Mouse (Mus musculus): ENCODE measurements around the gene Mob3b.

Gene Mob3b

GRCm38 (mm10) chr4:34986647-34987046, 170.6 kb downstream of the Mob3b start:
- Histone ChIP-seq H3K36me3 (ENCODE audit: insufficient read depth, low read length) (no peaks in the 10 kb centered on the region), H3K4me1 (replicated peaks; ENCODE audit: low read depth, low read length) (peaks cover 6% of the 10 kb centered on the region; the same call in 1 of the 2 replicates), H3K9me3 (ENCODE audit: low read length) (no peaks in the 10 kb centered on the region), H3K4me3 (replicated peaks; ENCODE audit: low read length) (no peak overlapping the region), H3K27me3 (ENCODE audit: insufficient read depth, low read length) (no peaks in the 10 kb centered on the region)
- TF ChIP-seq CTCF (conservative IDR thresholded peaks at IDR 0.05; ENCODE audit: low read length) (no peak), NANOG (IDR thresholded peaks at IDR 0.05; ENCODE audit: borderline replicate concordance, low read length) (no peak), POU5F1 (IDR thresholded peaks at IDR 0.05; ENCODE audit: borderline replicate concordance, low read length) (no peak)

GRCm38 (mm10) chr4:34984377-34984776, 172.9 kb downstream of the Mob3b start:
- Histone ChIP-seq H3K4me1 (replicated peaks; ENCODE audit: low read depth, low read length) (peaks cover 8% of the 10 kb centered on the region; the same call in 1 of the 2 replicates), H3K36me3 (ENCODE audit: insufficient read depth, low read length) (no peaks in the 10 kb centered on the region), H3K9me3 (ENCODE audit: low read length) (no peaks in the 10 kb centered on the region), H3K27me3 (ENCODE audit: insufficient read depth, low read length) (no peaks in the 10 kb centered on the region), H3K4me3 (replicated peaks; ENCODE audit: low read length) (no peak overlapping the region)
- TF ChIP-seq CTCF (conservative IDR thresholded peaks at IDR 0.05; ENCODE audit: low read length) = no peak
- TF ChIP-seq POU5F1 (IDR thresholded peaks at IDR 0.05; ENCODE audit: borderline replicate concordance, low read length) = no peak
- no peak for TF ChIP-seq NANOG (IDR thresholded peaks at IDR 0.05; ENCODE audit: borderline replicate concordance, low read length)

DNA sequence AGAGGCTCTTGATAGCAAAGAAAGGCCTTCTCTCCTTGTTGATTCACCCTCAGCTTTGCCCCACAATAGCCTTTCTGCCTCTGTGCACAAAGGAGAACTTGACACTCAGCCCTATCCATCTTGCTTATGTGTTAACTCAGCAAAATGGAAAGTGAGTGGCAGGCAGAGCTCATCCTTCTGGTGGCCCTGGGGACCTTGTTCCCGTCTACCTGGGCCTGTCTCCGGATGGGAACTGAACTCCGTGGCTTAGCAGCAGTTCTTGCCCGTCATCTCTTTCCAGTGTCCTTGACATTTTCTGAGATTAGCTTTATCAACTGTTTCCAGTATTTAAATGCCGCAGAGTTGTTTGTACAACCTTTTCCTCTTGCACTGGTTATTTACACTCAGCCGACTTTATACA, 173.8 kb downstream of the Mob3b start:
- Histone ChIP-seq H3K27me3 (ENCODE audit: insufficient read depth, low read length) (no peaks in the 10 kb centered on the region), H3K4me1 (replicated peaks; ENCODE audit: low read depth, low read length) (peaks cover 8% of the 10 kb centered on the region; the same call in 1 of the 2 replicates), H3K36me3 (ENCODE audit: insufficient read depth, low read length) (no peaks in the 10 kb centered on the region), H3K4me3 (replicated peaks; ENCODE audit: low read length) (no peak overlapping the region), H3K9me3 (ENCODE audit: low read length) (no peaks in the 10 kb centered on the region)
- TF ChIP-seq POU5F1 (IDR thresholded peaks at IDR 0.05; ENCODE audit: borderline replicate concordance, low read length) (no peak), NANOG (IDR thresholded peaks at IDR 0.05; ENCODE audit: borderline replicate concordance, low read length) (no peak), CTCF (conservative IDR thresholded peaks at IDR 0.05; ENCODE audit: low read length) (no peak)

DNA sequence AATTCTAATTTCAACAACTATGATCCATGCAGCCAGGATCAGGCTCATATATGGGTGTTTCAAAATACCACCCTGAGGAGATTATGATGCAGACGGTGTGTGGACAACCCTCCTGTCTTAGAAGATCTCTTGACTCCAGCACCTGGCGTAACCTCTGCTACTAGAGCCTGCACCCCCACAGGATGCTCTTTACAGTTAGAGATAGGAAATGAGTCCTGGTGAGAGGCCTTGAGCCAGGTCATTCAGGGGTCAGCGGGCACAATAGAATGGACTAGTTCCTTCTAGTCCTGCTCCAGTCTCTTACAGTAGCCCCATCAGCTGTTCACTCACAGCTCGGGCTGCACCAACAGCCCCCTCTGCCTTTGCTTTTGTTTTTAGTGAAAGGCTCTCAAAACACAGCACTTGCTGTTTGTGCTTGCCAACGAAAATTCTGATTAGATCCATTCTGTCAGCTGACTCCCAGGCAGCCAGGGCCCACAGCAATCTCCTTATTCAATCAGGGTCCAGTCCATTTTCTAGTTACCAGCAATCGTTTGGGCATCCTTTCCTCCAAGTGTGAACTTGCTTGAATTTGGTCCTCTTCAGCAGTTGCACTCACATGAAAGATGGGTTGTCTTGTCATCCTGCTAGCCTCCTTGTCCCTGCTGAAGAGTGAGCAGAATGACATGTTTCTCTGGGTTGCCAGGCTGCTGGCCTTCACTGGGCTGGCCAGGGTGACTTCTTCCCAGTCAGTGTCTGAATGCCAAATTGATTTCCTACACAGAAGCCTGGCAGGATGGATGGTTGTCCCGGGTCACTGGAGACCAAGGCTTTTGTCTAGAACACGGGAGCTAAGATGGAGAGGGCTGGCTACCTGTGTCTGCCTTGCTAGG, 175.7 kb downstream of the Mob3b start:
- Histone ChIP-seq H3K9me3 (ENCODE audit: low read length) (no peaks in the 10 kb centered on the region), H3K4me1 (replicated peaks; ENCODE audit: low read depth, low read length) (peaks cover 8% of the 10 kb centered on the region; the same call in 1 of the 2 replicates), H3K27me3 (ENCODE audit: insufficient read depth, low read length) (no peaks in the 10 kb centered on the region), H3K4me3 (replicated peaks; ENCODE audit: low read length) (no peak overlapping the region), H3K36me3 (ENCODE audit: insufficient read depth, low read length) (no peaks in the 10 kb centered on the region)
- TF ChIP-seq POU5F1 (IDR thresholded peaks at IDR 0.05; ENCODE audit: borderline replicate concordance, low read length) = no peak
- TF ChIP-seq CTCF (conservative IDR thresholded peaks at IDR 0.05; ENCODE audit: low read length) = no peak
- no peak for TF ChIP-seq NANOG (IDR thresholded peaks at IDR 0.05; ENCODE audit: borderline replicate concordance, low read length)

- Histone ChIP-seq H3K36me3 (ENCODE audit: insufficient read depth, low read length) (no peaks in the 10 kb centered on the region), H3K4me3 (replicated peaks; ENCODE audit: low read length) (no peak overlapping the region), H3K9me3 (ENCODE audit: low read length) (no peaks in the 10 kb centered on the region), H3K4me1 (replicated peaks; ENCODE audit: low read depth, low read length) (peaks cover 8% of the 10 kb centered on the region; the same call in 1 of the 2 replicates), H3K27me3 (ENCODE audit: insufficient read depth, low read length) (no peaks in the 10 kb centered on the region)
- TF ChIP-seq NANOG (IDR thresholded peaks at IDR 0.05; ENCODE audit: borderline replicate concordance, low read length) = no peak
- no peak for TF ChIP-seq POU5F1 (IDR thresholded peaks at IDR 0.05; ENCODE audit: borderline replicate concordance, low read length)
- no peak for TF ChIP-seq CTCF (conservative IDR thresholded peaks at IDR 0.05; ENCODE audit: low read length)
Measured at GRCm38 (mm10) chr4:34980461-34981039, 176.7 kb downstream of the Mob3b start.

GRCm38 (mm10) chr4:34976916-34977702, 180.2 kb downstream of the Mob3b start:
- H3K27me3 ChIP-seq (ENCODE audit: insufficient read depth, low read length) = no peaks in the 10 kb centered on the region

DNA sequence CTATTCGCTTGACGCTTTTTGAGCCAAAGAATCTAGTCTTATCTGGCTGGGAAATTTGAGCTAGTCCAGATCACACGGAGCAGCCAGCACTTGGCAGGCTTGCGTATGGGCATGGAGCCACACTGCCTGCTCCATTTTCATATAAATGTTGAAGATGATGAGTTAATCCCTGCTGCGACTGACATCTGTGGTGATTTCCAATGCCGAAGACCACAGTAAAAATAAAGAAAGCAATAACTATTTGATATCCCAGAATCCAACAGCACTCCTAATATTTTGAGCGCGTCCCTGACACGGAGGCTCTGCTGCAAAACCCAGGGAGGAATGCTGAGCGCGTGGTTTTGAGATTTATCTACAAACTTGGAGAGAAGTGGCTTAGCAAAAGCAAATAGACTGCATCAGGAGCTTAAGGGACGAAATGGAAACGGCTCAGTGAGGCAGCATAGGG, 180.9 kb downstream of the Mob3b start:
- Histone ChIP-seq H3K27me3 (ENCODE audit: insufficient read depth, low read length) (no peaks in the 10 kb centered on the region), H3K4me1 (replicated peaks; ENCODE audit: low read depth, low read length) (0 out of 2 replicates have a peak, but pooled peaks cover 2% of the 10 kb centered on the region), H3K9me3 (ENCODE audit: low read length) (peaks cover 13% of the 10 kb centered on the region), H3K36me3 (ENCODE audit: insufficient read depth, low read length) (no peaks in the 10 kb centered on the region), H3K4me3 (replicated peaks; ENCODE audit: low read length) (no peak overlapping the region)
- no peak for TF ChIP-seq POU5F1 (IDR thresholded peaks at IDR 0.05; ENCODE audit: borderline replicate concordance, low read length)
- TF ChIP-seq CTCF (conservative IDR thresholded peaks at IDR 0.05; ENCODE audit: low read length) = no peak
- no peak for TF ChIP-seq NANOG (IDR thresholded peaks at IDR 0.05; ENCODE audit: borderline replicate concordance, low read length)

More at GRCm38 (mm10) chr4:34976916-34977702, 180.2 kb downstream of the Mob3b start:
- peaks cover 9% of the 10 kb centered on the region for H3K9me3 ChIP-seq (ENCODE audit: low read length)
- H3K4me1 ChIP-seq (replicated peaks; ENCODE audit: low read depth, low read length) = peaks cover 8% of the 10 kb centered on the region; the same call in 1 of the 2 replicates
- no peaks in the 10 kb centered on the region for H3K36me3 ChIP-seq (ENCODE audit: insufficient read depth, low read length)
- no peak overlapping the region for H3K4me3 ChIP-seq (replicated peaks; ENCODE audit: low read length)
- TF ChIP-seq NANOG (IDR thresholded peaks at IDR 0.05; ENCODE audit: borderline replicate concordance, low read length) = no peak
- no peak for TF ChIP-seq POU5F1 (IDR thresholded peaks at IDR 0.05; ENCODE audit: borderline replicate concordance, low read length)
- no peak for TF ChIP-seq CTCF (conservative IDR thresholded peaks at IDR 0.05; ENCODE audit: low read length)

DNA sequence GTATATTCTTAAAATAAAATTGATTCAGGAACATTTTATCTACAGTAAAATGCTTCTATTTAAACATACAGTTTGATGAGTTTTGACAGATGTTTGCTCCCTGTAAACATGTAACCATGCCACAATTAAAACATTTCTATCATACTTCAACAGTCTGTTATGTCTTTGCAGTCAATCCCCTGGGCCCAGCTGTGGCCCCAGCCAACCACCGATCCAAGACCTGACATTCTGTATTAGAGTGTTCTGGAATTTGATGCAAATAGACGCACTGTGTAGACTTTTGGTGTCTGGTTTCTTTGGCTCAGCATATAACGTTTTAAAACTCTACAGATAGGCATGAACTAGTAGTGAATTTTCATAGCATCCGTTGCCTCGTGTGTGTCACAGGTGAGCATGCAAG, 182.5 kb downstream of the Mob3b start:
- Histone ChIP-seq H3K4me1 (replicated peaks; ENCODE audit: low read depth, low read length) (no peaks in the 10 kb centered on the region), H3K4me3 (replicated peaks; ENCODE audit: low read length) (no peak overlapping the region), H3K36me3 (ENCODE audit: insufficient read depth, low read length) (no peaks in the 10 kb centered on the region), H3K27me3 (ENCODE audit: insufficient read depth, low read length) (no peaks in the 10 kb centered on the region), H3K9me3 (ENCODE audit: low read length) (peaks cover 13% of the 10 kb centered on the region)
- no peak for TF ChIP-seq POU5F1 (IDR thresholded peaks at IDR 0.05; ENCODE audit: borderline replicate concordance, low read length)
- TF ChIP-seq NANOG (IDR thresholded peaks at IDR 0.05; ENCODE audit: borderline replicate concordance, low read length) = no peak
- no peak for TF ChIP-seq CTCF (conservative IDR thresholded peaks at IDR 0.05; ENCODE audit: low read length)
